Mouse (Mus musculus) kidney, adult 2 months (tissue): ENCODE results near the gene Ttc28. TPM values are rescaled to one million over a fixed set of nuclear protein-coding genes. Genes with fewer than 3 reads are reported as not detected.

ENCODE experiments used
- DNase-seq: peaks from one replicate; pipeline ENCODE4 v3.0.0; 2021
- H3K27ac ChIP-seq: fragments of 200-500 bp; 2 replicates; pipeline ENCODE4 v1.5.1; 2012; ENCODE audit warnings: low read depth, low read length, control low read depth, inconsistent platforms; ENCODE audit not compliant: insufficient read depth
- H3K27me3 ChIP-seq: fragments of 200-500 bp; replicated peaks from 2 replicates; pipeline ENCODE4 v1.6.1; 2012; ENCODE audit warnings: mild to moderate bottlenecking, moderate library complexity, low read length, inconsistent platforms; ENCODE audit not compliant: control insufficient read depth, insufficient read depth
- H3K36me3 ChIP-seq: fragments of 200-500 bp; 2 replicates; pipeline ENCODE4 v1.6.1; 2012; ENCODE audit warnings: mild to moderate bottlenecking, moderate library complexity, low read length, inconsistent platforms; ENCODE audit not compliant: control insufficient read depth, insufficient read depth
- H3K4me1 ChIP-seq: fragments of 200-500 bp; 2 replicates; pipeline ENCODE4 v1.6.1; 2011; ENCODE audit warnings: low read length; ENCODE audit not compliant: control insufficient read depth, insufficient read depth
- H3K4me3 ChIP-seq: fragments of 200-500 bp; 2 replicates; pipeline ENCODE4 v1.5.1; 2011; ENCODE audit warnings: mild to moderate bottlenecking, low read depth, low read length, control low read depth; ENCODE audit not compliant: insufficient read depth
- CTCF ChIP-seq: fragments of 200-500 bp; conservative IDR thresholded peaks from 2 replicates; pipeline ENCODE4 v1.5.1; 2011; ENCODE audit warnings: low read depth, mild to moderate bottlenecking, control low read depth, low read length, moderate library complexity, mixed read lengths; ENCODE audit not compliant: insufficient read depth, insufficient read length
- POLR2A ChIP-seq: fragments of 200-500 bp; IDR thresholded peaks from one replicate; pipeline ENCODE4 v1.6.1; 2011; ENCODE audit warnings: low read depth, low read length, control low read depth
- WGBS: fragments of 180-500 bp; shearing (Covaris S2); methylation state at CpG from one replicate; pipeline ENCODE4 v1.1.7; 2018; 5-methylcytosine and 5-hydroxymethylcytosine counted together
- polyA plus RNA-seq: library from polyadenylated mRNA; depleted of rRNA; stranded (reverse); fragments of >200 nt; gene quantifications from 2 replicates; pipeline ENCODE4 v1.2.3, GENCODE M21; 2012

Gene Ttc28
- polyA plus RNA-seq, 1 experiment = 6.6 TPM

GRCm38 (mm10) chr5:110924636-110925035 is 45.0 kb downstream of the Ttc28 start:
- Histone ChIP-seq H3K27me3 (no peaks in the 10 kb centered on the region), H3K27ac (no peak overlapping the region), H3K4me1 (no peaks in the 10 kb centered on the region), H3K4me3 (no peak overlapping the region), H3K36me3 (no peaks in the 10 kb centered on the region)
- TF ChIP-seq POLR2A = no peak
- TF ChIP-seq CTCF = no peak
- WGBS = 87% methylated on average over 3 of the region's 3 CpGs
- DNase-seq = no peak

GRCm38 (mm10) chr5:110925804-110926203 is 46.2 kb downstream of the Ttc28 start:
- Histone ChIP-seq H3K27ac (no peak overlapping the region), H3K36me3 (no peaks in the 10 kb centered on the region), H3K27me3 (no peaks in the 10 kb centered on the region), H3K4me3 (no peak overlapping the region), H3K4me1 (no peaks in the 10 kb centered on the region)
- no peak for TF ChIP-seq POLR2A
- no peak for TF ChIP-seq CTCF
- 89% methylated on average over 5 of the region's 5 CpGs for WGBS
- no peak for DNase-seq

DNA sequence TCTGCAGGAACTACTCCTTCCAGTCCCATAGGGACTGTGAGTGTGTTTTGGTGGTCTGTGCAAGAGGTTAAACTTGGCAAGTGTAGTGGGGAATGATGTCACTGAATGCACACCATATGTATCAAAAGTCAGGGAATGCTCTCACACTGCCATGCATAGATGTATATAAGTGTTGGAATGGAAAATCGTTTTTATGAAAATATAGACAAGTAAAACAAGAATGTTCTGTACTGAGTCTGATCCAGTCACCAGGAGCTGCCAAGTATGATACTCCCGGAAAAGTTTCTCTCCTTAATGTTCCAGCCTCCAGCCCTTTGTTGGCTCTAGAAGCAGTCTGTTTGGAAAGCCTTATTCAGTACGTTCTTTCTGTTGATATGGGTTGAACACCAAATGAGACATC is 48.7 kb downstream of the Ttc28 start:
- TF ChIP-seq POLR2A (no peak), CTCF (no peak)
- WGBS = 64% methylated on average over 3 of the region's 3 CpGs
- Histone ChIP-seq H3K27me3 (no peaks in the 10 kb centered on the region), H3K4me3 (no peak overlapping the region), H3K4me1 (no peaks in the 10 kb centered on the region), H3K27ac (no peak overlapping the region), H3K36me3 (no peaks in the 10 kb centered on the region)
- no peak for DNase-seq

- Histone ChIP-seq H3K27ac (no peak overlapping the region), H3K4me1 (no peaks in the 10 kb centered on the region), H3K36me3 (no peaks in the 10 kb centered on the region), H3K27me3 (no peaks in the 10 kb centered on the region), H3K4me3 (no peak overlapping the region)
- no peak for DNase-seq
- no peak for TF ChIP-seq POLR2A
- no peak for TF ChIP-seq CTCF
- 85% methylated on average over 4 of the region's 4 CpGs for WGBS
These were observed 49.7 kb downstream of the Ttc28 start for GRCm38 (mm10) chr5:110929306-110929705.

DNA sequence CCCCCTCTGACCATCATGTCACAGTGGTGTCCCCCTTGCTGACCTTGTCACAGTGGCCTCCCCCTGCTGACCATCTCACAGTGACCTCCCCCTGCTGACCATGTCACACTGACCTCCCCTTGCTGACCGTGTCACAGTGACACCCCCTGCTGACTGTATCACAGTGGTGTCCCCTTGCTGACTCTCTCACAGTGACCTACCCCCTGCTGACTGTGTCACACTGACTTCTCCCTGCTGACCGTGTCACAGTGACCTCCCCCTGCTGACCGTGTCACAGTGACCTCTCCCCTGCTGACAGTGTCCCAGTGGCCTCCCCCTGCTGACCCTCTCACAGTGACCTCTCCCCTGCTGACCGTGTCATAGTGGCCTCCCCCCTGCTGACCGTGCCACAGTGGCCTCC is 57.0 kb downstream of the Ttc28 start:
- WGBS = 52% methylated on average over 5 of the region's 5 CpGs
- H3K27me3 ChIP-seq = no peaks in the 10 kb centered on the region
- DNase-seq = no peak
- H3K4me3 ChIP-seq = no peak overlapping the region
- H3K4me1 ChIP-seq = no peaks in the 10 kb centered on the region
- TF ChIP-seq CTCF (no peak), POLR2A (no peak)
- no peaks in the 10 kb centered on the region for H3K36me3 ChIP-seq
- H3K27ac ChIP-seq = no peak overlapping the region

GRCm38 (mm10) chr5:110944326-110944725 is 64.7 kb downstream of the Ttc28 start:
- 93% methylated on average over 8 of the region's 8 CpGs for WGBS
- TF ChIP-seq CTCF (no peak), POLR2A (no peak)

GRCm38 (mm10) chr5:110948476-110949399 is 69.1 kb downstream of the Ttc28 start:
- no peaks in the 10 kb centered on the region for H3K27me3 ChIP-seq
- 62% methylated on average over 12 of the region's 12 CpGs for WGBS
- H3K36me3 ChIP-seq = no peaks in the 10 kb centered on the region
- H3K27ac ChIP-seq = no peak overlapping the region
- TF ChIP-seq CTCF = no peak
- TF ChIP-seq POLR2A = no peak
- H3K4me3 ChIP-seq = no peak overlapping the region
- DNase-seq = no peak
- H3K4me1 ChIP-seq = no peaks in the 10 kb centered on the region

More at GRCm38 (mm10) chr5:110944326-110944725, 64.7 kb downstream of the Ttc28 start:
- Histone ChIP-seq H3K4me1 (no peaks in the 10 kb centered on the region), H3K4me3 (no peak overlapping the region), H3K27me3 (no peaks in the 10 kb centered on the region), H3K27ac (no peak overlapping the region), H3K36me3 (no peaks in the 10 kb centered on the region)
- no peak for DNase-seq

DNA sequence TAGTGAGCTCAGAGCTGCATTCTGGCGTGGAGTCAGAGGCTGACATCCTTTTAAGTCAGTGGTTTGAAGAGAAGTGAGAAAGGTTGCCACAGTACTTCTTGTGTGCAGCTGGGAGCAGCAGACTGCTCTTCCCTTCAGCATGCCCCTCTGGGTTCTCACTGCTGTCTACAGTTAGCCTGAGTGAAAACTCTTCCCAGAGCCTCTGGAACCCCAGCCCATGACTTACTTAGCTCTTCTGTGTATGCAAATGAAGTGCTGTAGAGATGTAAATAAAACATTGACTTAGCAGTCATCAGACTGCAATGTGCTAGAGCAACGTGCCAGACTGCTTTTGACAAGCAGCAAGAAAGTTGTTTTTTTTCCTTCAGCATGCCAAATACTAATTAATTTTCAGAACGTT is 70.2 kb downstream of the Ttc28 start:
- no peak overlapping the region for H3K27ac ChIP-seq
- WGBS = 46% methylated on average over 3 of the region's 3 CpGs
- no peak overlapping the region for H3K4me3 ChIP-seq
- no peak for DNase-seq
- TF ChIP-seq CTCF (no peak), POLR2A (no peak)
- no peaks in the 10 kb centered on the region for H3K36me3 ChIP-seq
- no peaks in the 10 kb centered on the region for H3K4me1 ChIP-seq
- no peaks in the 10 kb centered on the region for H3K27me3 ChIP-seq
